Mouse (Mus musculus) G1E (cell line): ENCODE data around the gene Gng7. TPM values are rescaled to one million over a fixed set of nuclear protein-coding genes. Genes with fewer than 3 reads are reported as not detected.

Experiments used
- ATAC-seq: 2 replicates; pipeline ENCODE4 v1.8.0; 2016; ENCODE audit warnings: mild to moderate bottlenecking; ENCODE audit not compliant: insufficient number of reproducible peaks, poor library complexity, low FRiP score, severe bottlenecking; ENCODE audit errors: extremely low read depth
- DNase-seq: peaks from one replicate; pipeline ENCODE4 v3.0.0; 2012; ENCODE audit warnings: low spot score
- H3K27me3 ChIP-seq: 2 replicates; pipeline ENCODE4 v1.6.1; 2012; ENCODE audit warnings: mild to moderate bottlenecking, low read length, inconsistent platforms; ENCODE audit not compliant: insufficient read depth
- H3K36me3 ChIP-seq: replicated peaks from 2 replicates; pipeline ENCODE3; 2012; ENCODE audit warnings: mild to moderate bottlenecking, inconsistent platforms
- H3K4me1 ChIP-seq: 2 replicates; pipeline ENCODE4 v1.6.1; 2012; ENCODE audit warnings: low read depth, low read length, inconsistent platforms, mixed read lengths; ENCODE audit not compliant: insufficient read depth
- H3K4me3 ChIP-seq: 2 replicates; pipeline ENCODE4 v1.5.1; 2012; ENCODE audit warnings: low read depth, mild to moderate bottlenecking, inconsistent platforms, low read length, moderate library complexity, mixed read lengths
- H3K9me3 ChIP-seq: replicated peaks from 2 replicates; pipeline ENCODE4 v1.6.1; 2012; ENCODE audit warnings: inconsistent platforms
- CTCF ChIP-seq: IDR thresholded peaks from 2 replicates; pipeline ENCODE4 v1.5.1; 2012; ENCODE audit warnings: low read depth, low read length, inconsistent platforms, mixed read lengths
- GATA1 ChIP-seq: IDR thresholded peaks from 2 replicates; pipeline ENCODE4 v1.6.1; 2012; ENCODE audit warnings: borderline replicate concordance, low read length, inconsistent platforms, mixed read lengths
- GATA2 ChIP-seq: IDR thresholded peaks from 2 replicates; pipeline ENCODE4 v1.6.1; 2012; ENCODE audit warnings: low read depth, low read length, inconsistent platforms, borderline replicate concordance
- POLR2AphosphoS5 ChIP-seq: IDR thresholded peaks from 2 replicates; pipeline ENCODE4 v1.6.1; 2012; ENCODE audit warnings: low read depth, low read length, inconsistent platforms; ENCODE audit not compliant: insufficient replicate concordance
- TAL1 ChIP-seq: conservative IDR thresholded peaks from 2 replicates; pipeline ENCODE4 v1.6.1; 2012; ENCODE audit warnings: low read depth, low read length, inconsistent platforms, mixed read lengths
- polyA plus RNA-seq: library from polyadenylated mRNA; stranded (reverse); fragments of >175 nt; gene quantifications from 2 replicates; pipeline ENCODE4 v1.2.3, GENCODE M21; 2012
- total RNA-seq, 2 experiments: library from RNA; stranded (forward) in 1 of 2; stranded (reverse) in 1 of 2; fragments of 200-1000 nt in 1 of 2; fragments of >200 nt in 1 of 2; fragmentation: Nextera tagmentation in 1 of 2; gene quantifications; 2 replicates each; pipeline ENCODE4 v1.2.3; 2014 to 2017

Gng7 gene
- total and polyA plus RNA-seq, 3 experiments = 0.33 to 0.90 (median 0.65) TPM

DNA sequence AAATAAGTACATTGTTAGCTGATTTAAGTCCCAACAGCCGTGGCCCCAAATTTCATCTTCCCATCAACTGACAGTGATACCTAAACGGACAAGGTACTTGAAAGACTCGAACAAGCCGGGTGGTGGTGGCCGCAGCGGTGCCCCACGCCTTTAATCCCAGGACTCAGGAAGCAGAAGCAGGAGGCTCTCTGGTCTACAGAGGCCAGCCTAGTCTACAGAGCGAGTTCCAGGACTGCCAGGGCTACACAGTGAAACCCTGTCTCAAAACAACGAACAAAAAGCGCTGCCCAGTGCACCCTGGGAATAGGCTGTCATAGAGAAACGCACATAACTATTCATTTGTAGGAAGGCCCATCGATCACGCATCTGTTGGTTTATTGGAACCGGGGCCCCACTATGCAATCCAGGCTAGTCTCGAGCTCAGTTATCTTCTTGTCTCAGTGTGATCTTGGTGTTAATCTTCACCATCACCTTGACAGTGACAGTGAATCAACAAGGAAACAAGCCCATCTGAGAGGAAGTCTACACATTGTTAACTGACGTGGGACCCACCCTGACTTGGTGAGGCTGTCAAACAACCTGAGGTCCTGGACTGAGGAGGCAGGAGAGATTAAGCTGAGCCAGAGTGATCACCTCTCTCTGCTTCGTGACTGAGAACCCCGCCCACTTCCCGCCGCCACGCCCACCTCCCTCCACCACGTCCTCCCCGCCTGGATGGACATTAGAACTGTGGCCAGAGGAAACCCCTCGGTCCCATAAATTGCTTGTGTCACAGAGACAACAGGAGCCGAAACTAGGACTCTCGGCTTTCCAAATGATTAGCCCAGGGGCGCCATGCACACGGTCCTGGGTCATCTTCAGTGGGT is 14.3 kb downstream of the Gng7 start:
- peak; percentile 48 for DNase-seq
- H3K36me3 ChIP-seq = no peaks in the 10 kb centered on the region
- H3K4me3 ChIP-seq = peak overlapping the region; percentile 63; the same call in 1 of the 2 replicates
- TF ChIP-seq TAL1 (peak; percentile 49; the same call in 1 of the 2 replicates), CTCF (no peak), GATA2 (no peak)
- H3K4me1 ChIP-seq = peaks cover 35% of the 10 kb centered on the region
- ATAC-seq = peak; percentile 67
- peaks cover 25% of the 10 kb centered on the region; the same call in 1 of the 2 replicates for H3K27me3 ChIP-seq
- no peaks in the 10 kb centered on the region for H3K9me3 ChIP-seq

DNA sequence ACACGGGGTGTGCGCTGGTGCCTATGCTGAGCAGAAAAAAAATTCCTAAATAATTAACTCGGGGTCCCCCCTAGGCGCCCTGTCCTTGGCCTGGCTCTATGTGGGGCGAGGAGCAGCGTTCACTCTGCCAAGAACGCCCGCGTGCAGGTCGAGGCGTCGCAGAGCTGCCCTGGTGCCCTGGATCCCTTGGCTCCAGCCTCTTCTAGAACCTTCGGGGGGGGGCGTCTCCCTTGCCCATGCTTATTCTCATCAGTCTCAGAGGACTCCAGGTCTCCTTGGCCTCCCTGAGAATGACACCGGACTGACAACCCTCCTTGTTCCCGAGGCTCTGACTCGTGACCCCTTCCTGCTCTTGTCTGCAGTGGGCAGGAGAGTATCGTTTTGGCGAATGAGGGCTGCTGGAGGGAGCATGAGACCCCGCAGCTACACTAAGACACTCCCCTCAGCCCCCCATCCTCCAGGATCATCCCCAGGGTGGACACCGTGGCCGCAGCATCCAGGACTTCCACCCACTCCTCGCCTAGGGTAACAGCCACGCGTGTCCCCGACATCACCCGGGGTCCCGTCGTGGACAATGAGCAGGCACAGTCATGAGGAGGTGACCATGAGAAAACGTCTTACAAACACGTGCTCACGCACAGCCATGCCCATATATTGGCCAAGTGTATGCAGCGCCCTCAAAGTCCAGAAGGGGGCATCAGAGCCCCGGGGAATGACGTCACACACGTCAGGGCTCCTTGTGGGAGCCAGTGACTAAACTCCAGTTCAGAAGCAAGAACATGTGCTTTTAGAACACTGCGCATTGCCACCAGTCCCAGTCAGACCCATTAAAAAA is 15.2 kb downstream of the Gng7 start:
- Histone ChIP-seq H3K4me3 (peak overlapping the region; percentile 63; the same call in 1 of the 2 replicates), H3K9me3 (no peaks in the 10 kb centered on the region), H3K27me3 (peaks cover 29% of the 10 kb centered on the region; the same call in 1 of the 2 replicates), H3K4me1 (peaks cover 43% of the 10 kb centered on the region), H3K36me3 (no peaks in the 10 kb centered on the region)
- ATAC-seq (peak; percentile 71), DNase-seq (peak; percentile 67)
- TF ChIP-seq GATA2 = no peak
- TF ChIP-seq CTCF = peak; percentile 96

DNA sequence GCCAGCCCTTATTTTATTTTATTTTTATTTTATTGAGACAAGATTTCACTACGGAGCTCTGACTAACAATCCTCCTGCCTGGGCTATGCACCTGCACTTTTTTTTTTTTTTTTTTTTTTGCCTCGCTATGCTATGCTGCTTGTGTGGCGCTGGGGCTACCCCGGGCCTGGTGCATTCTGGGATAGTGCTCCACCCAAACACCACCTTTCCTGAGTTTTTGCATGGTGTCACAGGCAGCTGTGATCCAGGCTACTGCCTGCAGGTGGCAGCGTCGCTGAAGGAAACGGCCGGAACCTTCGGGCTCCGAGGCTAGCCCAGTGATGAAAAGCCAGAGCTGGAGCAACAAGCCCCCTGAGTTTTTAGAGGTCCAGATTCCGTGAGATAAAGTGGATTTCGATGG is 16.0 kb downstream of the Gng7 start:
- no peak for TF ChIP-seq POLR2AphosphoS5
- no peak for TF ChIP-seq GATA2
- TF ChIP-seq CTCF = no peak
- no peak for TF ChIP-seq GATA1
- no peak for TF ChIP-seq TAL1
- Histone ChIP-seq H3K4me1 (peaks cover 43% of the 10 kb centered on the region), H3K4me3 (no peak overlapping the region), H3K36me3 (no peaks in the 10 kb centered on the region), H3K9me3 (no peaks in the 10 kb centered on the region), H3K27me3 (peaks cover 28% of the 10 kb centered on the region; the same call in 1 of the 2 replicates)
- no peak for ATAC-seq
- DNase-seq = peak; percentile 39

DNA sequence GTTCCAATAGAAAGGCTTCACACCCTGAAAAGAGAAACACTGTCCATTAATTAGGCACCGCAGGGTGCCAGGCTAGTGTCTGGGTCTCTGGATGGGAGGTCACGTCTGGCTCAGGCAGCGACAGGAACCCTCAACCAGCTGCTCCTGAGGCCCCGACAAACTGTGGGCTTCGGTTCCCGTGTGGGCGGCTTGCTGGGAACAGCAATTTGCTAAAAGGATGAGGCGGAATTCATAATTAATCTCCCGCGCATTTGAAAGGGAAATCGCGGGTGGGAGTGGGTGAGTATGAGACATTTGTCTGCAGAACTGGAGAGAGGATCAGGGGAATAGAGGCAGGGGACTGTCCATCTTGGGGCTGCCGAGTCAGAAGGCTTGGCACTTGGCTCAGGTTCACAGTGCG is 16.7 kb downstream of the Gng7 start:
- H3K27me3 ChIP-seq = peaks cover 31% of the 10 kb centered on the region; the same call in 1 of the 2 replicates
- TF ChIP-seq POLR2AphosphoS5 (no peak), TAL1 (no peak), GATA1 (no peak), GATA2 (no peak), CTCF (no peak)
- peaks cover 43% of the 10 kb centered on the region for H3K4me1 ChIP-seq
- no peak for DNase-seq
- no peaks in the 10 kb centered on the region for H3K9me3 ChIP-seq
- no peak for ATAC-seq
- no peaks in the 10 kb centered on the region for H3K36me3 ChIP-seq
- no peak overlapping the region for H3K4me3 ChIP-seq

DNA sequence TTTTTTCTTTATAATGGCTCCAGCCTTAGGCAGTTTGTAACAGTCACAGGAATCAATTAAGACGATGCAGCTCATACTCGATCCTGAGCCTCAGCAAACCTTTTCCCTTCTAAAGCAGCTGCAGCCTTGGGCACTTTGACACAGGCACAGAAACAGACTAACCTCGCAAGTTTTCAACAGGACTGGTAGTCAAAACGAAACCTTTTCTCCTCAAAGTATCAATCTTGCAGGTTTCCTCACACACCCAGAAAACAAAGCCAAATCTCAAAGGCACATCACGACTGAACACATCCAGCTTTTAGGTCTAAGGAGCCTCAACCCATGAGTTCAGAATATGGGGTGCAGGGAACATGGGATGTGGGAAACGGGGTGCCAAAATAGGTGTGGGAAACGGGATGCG is 17.4 kb downstream of the Gng7 start:
- ATAC-seq = no peak
- Histone ChIP-seq H3K36me3 (no peaks in the 10 kb centered on the region), H3K4me3 (no peak overlapping the region), H3K4me1 (peaks cover 43% of the 10 kb centered on the region), H3K9me3 (no peaks in the 10 kb centered on the region), H3K27me3 (peaks cover 34% of the 10 kb centered on the region; the same call in 1 of the 2 replicates)
- TF ChIP-seq CTCF = no peak
- TF ChIP-seq GATA2 = no peak
- TF ChIP-seq POLR2AphosphoS5 = no peak
- no peak for DNase-seq

DNA sequence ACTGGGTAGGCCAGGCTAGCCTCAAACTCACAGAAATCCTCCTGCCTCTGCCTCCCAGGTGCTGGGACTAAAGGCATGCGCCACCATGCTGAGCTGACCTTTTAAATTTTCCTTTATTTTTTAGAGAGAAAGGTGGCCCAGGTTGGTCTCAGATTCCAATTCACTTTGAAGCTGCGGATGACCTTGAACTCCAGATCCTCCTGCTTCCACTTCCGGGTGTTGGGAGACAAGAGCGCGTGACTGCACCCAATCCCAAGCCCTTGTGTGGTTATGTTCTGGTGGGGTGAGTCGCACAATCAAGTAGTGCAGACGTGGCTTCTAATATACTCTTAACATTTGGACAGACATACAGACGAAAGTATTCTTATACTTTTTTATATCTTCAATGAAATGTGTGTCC is 18.2 kb downstream of the Gng7 start:
- no peak for ATAC-seq
- H3K9me3 ChIP-seq = no peaks in the 10 kb centered on the region
- H3K4me3 ChIP-seq = no peak overlapping the region
- no peaks in the 10 kb centered on the region for H3K36me3 ChIP-seq
- peaks cover 38% of the 10 kb centered on the region; the same call in 1 of the 2 replicates for H3K27me3 ChIP-seq
- H3K4me1 ChIP-seq = peaks cover 39% of the 10 kb centered on the region
- TF ChIP-seq POLR2AphosphoS5 (no peak), GATA2 (no peak), CTCF (no peak), TAL1 (no peak)
- no peak for DNase-seq
